Mouse (Mus musculus) retina, postnatal 7 days (tissue): ENCODE measurements around the gene Pidd1.
A peak's percentile ranks its signal among the peaks of the same experiment; 100 is the strongest.
"Not testable (repeated sequence)": the region's sequence is repeated elsewhere in the genome, so short reads cannot be mapped to it uniquely, and the experiment has no call there.

Experiments used
- DNase-seq: peaks from one replicate; pipeline ENCODE4 v3.0.0-alpha.2; 2012; ENCODE audit warnings: low read depth, low spot score

Pidd1 gene

DNA sequence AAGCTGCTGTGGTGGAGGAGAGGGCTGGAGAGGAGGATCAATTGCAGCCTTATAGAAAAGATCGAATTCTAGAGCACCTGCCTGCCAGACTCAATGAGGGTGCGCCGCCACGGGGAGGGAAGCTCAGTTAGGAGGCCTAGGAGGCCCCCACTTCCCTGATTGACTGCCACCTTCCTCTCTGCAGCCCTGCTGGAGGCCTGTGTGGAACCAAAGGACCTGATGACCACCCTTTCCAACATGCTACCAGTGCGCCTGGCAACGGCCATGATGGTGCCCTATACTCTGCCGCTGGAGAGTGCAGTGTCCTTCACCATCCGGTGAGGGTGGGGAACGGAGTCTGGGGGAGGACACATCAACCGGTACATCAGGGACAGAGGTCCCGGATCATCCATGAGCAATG lies 14.8 kb upstream of the Pidd1 start:
- DNase-seq = no peak

DNA sequence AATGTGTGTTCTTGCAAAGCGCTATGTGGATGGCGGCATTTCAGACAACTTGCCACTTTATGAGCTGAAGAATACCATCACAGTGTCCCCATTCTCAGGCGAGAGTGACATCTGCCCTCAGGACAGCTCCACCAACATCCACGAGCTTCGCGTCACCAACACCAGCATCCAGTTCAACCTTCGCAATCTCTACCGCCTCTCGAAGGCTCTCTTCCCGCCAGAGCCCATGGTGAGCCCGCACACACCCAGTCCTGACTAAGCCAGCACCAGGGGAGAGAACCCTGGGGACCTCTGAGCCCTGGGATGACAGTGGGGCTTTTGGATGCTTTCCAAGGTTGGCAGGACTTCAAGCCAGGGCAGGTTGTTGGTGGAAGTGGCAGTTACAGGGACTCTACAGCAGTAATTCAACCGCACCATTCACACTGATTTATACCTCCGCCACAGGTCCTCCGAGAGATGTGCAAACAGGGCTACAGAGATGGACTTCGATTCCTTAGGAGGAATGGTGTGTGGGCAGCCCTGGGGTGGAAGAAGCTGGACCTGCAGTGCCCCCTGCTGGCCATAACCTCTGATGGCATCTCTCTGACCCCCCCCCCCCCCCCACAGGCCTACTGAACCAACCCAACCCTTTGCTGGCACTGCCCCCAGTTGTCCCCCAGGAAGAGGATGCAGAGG lies 14.3 kb upstream of the Pidd1 start:
- no peak for DNase-seq

DNA sequence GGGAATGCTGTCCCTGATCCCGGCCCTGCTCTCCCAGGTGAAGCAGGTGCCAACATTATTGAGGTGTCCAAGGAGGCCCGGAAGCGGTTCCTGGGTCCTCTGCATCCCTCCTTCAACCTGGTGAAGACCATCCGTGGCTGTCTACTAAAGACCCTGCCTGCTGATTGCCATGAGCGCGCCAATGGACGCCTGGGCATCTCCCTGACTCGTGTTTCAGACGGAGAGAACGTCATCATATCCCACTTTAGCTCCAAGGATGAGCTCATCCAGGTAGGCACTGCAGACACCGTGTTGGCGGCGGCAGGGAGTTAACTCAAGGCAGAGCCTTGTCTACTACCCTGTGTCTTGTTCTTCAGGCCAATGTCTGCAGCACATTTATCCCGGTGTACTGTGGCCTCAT lies 13.4 kb upstream of the Pidd1 start:
- DNase-seq = no peak

DNA sequence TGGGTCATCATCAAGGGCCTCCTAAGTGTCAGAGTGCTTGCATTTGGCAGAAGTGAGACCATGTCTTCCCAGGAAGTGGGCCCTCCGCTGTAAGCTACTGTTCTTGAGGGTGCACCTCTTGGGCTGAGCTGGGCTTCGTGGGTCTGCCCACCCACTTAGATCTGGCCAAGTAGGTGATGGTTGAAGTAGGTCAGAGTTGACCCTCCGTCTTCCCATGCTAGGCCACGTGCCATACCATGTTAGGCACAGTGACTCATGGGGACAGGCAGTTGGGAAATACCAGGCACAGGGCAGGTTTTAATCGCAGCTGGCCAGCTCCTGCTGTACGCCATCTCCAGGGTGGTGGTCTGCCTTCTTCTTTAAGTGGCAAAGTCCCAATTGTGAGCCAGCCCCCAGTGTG lies 12.9 kb upstream of the Pidd1 start:
- DNase-seq = no peak

DNA sequence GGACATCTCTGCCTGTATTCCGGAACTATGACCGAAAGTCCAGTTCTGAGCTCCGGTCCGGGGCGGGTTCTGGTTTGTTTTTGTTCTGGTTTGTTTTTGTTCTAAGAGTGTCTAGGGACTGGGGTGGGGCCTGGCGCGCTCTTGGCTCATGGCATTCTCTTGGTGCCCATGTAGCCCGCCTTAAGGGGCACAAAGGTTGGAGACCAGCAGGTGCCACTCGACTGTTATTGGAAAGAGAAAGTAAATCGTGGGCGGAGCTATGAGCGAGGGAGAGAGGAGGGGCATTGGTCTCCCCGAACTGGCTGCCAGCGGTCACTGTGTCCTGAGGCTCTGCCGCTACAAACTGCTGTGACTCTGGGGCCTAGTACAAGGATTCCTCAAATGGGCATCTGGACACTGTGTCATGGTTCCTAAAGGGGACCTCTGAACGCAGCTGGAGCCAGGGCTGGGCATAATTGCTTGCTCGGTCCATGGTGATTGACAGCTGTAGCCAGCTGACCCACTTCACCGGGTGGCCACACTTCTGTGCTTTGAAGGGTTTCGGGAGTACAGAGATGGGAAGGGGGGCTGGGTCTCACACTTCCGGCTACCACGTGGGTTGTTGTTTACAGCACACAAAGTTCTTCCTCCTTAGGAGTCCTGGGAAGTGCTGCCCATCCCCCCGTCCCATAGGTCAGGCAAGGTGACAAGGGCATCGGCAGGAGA lies 11.9 kb upstream of the Pidd1 start:
- DNase-seq = no peak

DNA sequence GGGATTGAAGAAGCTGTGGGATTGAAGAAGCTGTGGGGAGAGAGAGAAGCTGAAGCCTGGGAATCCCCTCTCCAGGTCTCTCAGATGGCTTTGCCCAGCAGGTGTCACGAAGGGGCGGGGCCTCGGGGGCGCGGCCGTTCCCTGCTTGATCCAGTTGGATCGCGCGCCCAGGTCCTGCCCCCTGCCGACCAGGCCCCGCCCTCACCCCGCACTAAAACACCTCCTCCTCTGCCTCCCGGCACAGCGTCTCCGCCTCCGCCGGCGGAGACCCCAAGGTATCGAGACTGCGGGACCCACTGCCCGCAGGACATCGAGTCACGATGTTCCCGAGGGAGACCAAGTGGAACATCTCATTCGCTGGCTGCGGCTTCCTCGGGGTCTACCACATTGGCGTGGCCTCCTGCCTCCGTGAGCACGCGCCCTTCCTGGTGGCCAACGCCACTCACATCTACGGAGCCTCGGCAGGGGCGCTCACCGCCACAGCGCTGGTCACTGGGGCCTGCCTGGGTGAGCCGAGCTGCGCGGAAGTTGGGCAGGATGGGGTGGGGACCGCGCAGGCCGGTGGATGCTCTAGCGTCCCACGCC lies 11.2 kb upstream of the Pidd1 start, which contains the start of gene Pnpla2:
Gene Pnpla2 (plus strand): TSS at position 232 of the 585 bp plus-strand sequence.
- DNase-seq = peak; percentile 85

DNA sequence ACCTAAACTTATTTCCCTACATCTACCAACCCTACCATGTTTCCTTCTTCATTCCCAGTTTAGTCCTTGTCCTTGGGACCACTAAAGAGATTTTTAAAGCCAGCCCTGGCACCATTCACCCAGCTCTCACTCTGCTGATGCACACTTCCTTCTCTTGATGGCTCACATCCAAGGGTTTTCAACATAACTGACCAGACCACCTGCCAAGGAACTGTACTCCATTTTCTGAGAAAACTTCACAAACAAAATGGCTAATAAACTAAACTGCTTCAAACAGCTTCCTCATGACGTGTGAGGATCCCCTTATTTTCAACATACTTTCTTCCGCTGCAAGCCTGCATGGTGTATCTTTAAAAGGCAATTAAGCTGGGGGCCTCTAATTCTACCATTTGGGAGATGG lies 9.8 kb upstream of the Pidd1 start:
- DNase-seq = no peak

DNA sequence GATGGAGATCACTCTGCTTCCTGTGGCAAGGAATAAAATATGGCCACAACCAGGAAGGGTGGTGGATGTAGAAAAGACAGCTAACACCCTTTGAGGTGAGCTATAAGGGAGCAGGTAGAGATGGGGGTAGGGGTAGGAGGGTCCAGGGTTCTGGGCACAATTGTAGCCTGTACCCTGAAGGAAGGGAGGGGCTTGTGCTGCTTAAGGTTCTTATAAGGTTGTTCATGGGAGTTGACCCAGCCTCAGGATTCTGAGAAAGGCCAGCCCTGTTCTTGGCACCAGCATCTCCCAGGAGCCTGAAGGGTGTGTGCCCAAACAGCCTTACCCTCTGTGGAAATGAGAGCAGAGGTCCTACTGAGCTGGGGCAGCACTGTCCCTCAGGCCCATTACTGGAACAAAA lies 8.1 kb upstream of the Pidd1 start:
- no peak for DNase-seq

DNA sequence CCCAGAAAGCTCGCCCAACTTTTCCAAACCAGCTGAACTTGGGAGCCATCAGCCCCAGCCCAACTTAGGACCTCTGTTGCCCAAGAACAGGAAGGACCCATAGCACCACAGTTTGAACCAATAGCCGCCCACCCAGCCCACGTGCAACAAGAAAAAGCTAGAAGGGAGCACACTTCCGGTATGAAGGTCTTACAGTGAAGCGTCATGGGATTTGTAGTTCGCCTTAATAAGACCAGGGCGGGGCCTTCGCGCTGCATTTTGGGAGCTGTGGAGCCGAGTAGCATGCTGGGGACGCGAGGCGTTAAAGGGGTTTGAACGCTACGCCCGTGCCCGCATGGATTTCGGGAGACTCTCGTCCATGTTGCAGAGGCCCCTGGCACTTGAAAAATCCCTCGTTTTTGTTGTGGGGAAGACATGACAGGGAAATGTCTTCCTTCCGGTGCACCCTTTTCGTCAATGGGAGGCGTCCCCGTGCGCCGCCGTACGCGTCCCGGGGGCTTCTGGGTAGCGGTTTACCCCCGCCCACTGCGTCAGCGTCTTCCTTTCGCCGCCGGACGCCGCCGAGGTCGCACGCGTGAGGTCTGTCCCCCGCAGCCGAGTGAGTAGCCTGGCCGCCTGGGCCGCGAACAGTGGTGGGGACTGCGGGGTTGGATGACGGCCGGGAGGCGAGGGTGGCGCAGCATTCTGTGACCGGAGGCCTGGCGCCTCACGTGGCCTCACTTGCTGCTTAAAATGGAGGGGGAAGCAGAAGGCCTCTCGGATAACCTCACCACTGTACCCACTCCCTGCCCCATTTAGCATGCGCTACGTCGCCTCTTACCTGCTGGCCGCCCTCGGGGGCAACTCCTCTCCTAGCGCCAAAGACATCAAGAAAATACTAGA lies 3.5 kb upstream of the Pidd1 start, which contains the start of gene Rplp2:
Gene Rplp2 (plus strand): TSS at position 261 of the 882 bp plus-strand sequence.
- DNase-seq = peak; percentile 86

DNA sequence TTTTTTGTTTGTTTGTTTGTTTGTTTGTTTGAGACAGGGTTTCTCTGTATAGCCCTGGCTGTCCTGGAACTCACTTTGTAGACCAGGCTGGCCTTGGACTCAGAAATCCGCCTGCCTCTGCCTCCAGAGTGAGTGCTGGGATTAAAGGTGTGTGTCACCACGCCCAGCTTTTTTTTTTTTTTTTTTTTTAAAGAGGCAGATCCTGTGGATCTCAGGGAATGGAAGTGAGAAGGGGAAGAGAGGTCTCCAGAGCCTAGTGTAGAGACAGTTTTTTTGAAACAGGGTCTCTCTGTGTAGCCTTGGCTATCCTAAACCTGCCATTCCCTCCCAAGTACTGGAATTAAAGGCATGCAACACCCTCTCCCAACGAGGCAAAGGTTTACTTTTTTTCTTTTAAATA lies 2.5 kb upstream of the Pidd1 start:
- not testable (repeated sequence) for DNase-seq

DNA sequence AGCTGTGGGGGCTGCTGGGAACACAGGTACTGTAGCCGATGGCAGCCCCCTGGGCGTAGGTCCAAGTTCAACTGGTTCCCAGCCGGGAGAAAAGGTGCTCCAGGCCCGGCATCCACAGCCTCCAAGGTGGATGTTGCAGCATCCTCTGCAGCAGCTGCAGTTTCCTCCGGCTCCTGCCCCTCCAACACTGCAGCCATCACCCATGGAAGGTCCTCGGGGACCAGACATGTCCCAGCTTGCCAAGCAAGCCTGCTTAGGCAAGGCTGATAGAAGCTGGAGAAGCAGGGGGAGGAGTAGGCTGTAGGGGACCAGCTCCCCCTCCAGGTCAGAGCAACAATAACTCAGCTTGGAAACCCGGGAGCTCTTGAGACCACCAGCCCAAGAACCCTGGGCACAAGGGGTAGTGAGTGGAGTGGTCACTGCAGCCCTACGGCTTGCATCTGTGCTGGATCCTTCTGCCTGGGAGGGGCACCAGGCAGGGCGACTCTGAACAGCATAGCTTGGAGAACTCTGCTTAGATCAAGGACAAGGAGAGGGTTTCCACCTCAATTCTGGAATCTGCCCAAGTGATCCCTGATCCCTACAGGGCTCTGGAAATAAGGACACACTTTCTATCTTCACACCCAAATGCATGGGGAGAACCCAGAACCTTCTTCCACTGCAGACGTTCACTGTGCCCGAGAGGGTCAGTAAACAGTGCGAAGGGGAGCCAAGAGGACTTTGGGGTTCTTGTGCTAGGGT lies 574 bp downstream of the Pidd1 start:
- DNase-seq = no peak

DNA sequence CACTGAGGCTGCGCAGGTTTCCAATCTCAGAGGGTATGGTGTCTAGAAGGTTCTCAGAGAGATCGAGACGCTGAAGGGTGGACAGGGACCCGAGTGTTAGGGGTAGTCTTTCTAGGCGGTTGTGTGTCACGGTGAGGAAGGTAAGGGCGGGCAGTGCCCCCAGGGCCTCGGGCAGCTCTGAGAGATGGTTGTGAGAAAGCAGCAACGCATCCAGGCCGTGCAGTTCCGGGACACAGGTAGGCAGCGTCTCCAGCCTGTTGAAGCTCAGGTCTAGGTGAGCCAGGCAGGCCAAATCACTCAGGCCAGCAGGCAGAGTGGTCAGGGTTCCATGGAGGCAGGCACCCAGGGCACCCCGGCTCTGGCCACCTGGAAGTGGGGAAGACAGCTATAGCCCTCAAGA lies 1.6 kb downstream of the Pidd1 start:
- DNase-seq = no peak

DNA sequence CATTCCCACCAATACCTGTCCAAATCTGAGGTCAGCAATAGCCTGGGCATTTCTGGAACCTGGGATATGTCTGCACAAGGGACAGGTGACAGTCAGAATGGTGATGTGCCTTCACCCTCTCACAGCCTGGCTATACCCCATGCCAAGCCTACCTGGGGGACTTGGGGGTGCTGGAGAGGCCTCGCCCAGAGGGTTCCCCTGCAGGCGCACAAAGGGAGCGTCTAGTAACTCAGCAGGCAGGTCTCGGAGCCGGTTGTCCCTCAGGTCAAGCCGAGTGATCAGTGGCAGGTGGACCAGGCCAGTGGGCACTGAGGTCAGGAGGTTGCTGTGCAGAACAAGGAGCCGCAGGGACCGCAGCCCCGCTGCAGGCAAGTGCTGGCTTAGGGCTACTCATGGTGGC lies 2.4 kb downstream of the Pidd1 start:
- no peak for DNase-seq

DNA sequence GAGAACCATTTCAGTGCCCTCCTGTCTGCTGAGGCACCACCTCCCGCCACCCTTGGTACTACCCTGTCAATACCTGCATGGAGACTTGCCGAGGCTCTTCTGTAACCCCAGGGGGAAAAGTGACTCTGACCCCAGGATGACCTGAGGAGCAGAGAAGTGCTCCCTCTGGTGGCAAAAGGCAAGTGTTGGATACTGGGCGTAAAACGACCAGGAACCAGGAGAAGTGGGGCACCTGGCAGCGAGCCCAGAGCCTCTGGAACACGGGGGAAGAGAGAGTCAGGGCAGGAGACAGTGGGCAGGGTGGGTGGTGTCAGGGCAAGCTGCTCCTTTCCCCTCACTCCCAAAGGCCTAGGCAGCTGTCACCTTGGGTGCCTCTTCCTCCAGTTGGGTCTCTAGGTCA lies 3.2 kb downstream of the Pidd1 start:
- peak; percentile 77 for DNase-seq

DNA sequence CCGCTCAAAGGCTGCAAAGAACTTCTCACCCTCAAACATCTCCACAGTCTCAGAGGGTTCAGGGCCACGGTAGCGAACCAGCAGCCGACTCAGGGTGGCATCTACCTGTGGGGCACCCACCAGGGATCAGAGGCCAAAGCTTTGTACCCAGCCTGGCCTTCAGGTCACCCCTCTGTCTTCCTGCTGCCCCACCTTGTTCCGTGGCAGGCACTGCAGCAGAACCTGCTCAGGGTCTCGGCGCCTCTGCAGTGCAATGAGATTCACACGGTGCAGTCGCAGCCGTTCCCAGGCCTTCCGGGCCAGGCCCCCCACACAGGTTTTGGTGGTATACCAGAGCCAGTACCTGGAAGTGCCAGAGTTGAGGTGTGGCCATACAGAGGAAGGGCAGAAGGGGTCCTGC lies 4.0 kb downstream of the Pidd1 start:
- no peak for DNase-seq

DNA sequence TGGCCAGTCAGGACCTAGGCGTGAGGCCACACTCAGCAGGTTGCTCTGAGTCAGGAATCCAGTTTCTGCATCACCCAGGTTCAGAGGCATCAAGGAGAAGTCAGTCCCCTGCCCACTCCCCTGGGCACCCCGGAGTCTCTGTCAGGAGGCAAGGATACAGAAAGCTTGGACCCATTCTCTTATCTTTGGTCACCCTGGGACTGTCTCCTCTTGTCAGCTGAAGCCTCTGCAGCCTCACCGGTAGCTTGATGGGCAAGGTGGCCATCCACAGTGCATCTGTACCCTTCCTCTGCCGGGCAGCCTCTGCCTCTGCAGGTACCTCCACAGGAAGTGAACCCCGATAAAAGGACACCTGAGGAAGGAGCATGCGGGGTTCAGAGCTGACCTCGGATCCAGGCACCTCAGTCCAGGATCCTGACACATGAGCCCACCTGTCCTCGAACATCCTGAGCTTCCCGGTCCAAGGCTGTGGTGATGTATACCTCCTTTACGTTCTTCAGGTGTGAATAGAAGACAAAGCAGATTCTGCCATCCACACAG lies 4.6 kb downstream of the Pidd1 start:
- no peak for DNase-seq

DNA sequence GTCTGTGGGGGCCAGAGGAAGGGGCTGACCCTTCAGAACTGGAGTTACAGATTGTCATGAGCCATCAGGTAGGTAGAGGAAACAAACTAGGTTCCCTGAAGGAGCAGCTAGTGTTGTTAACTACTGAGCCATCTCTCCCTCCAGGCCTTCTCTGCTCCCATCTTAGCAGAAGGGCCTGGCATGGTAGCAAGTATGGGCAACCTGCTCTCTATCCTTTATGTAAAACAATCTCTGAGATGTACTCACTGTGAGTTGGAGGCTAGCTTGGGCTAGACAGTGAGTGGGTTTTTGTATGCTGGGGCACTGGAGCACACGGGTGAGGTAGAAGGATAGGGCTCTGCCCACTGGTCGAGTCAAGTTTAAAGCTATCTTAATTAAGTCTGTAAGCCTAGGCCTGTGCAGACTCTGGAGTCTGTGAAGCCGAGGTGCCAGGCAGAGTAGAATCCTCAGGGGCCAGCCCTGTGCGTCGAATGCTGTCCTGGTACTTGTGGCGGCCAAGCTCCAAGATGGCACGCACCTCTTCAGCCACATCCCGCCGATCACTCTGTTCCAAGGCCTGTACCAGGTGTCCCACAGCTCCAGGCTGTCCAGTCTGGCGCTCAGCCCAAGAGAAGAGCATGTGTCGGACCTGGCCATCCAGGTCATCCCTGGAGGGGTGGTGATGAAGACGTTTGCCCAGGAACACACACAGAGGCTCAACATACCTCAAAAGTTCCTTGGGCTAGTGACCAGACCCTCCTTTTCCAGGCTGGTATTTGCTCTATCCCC lies 5.4 kb downstream of the Pidd1 start:
- DNase-seq = no peak

DNA sequence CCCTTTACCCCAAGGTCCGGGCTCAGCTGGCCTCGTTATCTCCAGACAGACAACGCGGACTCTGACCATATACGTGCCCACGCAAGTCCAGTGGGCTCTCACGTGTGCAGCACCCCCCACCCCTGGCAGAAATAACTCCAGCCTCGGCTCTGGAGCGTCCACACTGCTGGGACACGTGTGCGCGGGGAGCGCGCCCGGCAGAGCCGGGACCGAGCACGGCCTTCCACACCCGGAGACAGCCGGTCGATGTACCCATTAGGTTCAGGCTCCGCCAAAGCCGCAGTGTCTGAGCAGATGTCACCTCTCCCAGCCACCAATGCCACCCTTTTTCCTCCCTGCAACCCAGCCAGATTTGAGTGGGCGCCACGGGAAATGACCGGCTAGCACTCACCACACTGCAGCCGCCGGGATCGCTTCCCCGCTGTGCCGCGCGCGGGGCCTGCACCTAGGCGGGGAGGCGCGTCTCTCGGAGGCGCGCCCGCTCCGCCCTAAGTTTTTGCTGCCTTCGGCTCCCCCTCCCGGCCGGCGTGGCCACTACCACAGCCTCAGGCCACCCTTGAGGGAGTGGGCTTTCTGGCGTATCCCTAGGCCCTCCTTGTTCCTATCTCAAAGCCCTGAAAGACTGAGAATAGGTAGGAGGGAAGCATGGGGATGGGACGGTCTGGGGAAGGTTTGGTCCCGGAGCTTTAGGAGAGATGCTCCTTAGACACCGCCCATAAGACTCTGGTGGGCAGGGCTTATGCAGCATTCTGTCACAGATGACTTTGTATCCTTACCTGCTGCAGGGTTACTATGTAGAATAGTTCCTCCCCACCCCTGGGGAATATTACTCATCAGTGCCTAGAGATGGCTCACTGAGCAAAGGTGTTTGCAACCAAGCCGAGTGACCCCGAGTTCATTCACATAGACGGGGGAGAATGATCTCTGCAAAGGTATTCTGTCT lies 6.4 kb downstream of the Pidd1 start, which contains the start of gene Slc25a22:
Gene Slc25a22 (minus strand): TSS at position 715 of the 943 bp plus-strand sequence.
- no peak for DNase-seq

DNA sequence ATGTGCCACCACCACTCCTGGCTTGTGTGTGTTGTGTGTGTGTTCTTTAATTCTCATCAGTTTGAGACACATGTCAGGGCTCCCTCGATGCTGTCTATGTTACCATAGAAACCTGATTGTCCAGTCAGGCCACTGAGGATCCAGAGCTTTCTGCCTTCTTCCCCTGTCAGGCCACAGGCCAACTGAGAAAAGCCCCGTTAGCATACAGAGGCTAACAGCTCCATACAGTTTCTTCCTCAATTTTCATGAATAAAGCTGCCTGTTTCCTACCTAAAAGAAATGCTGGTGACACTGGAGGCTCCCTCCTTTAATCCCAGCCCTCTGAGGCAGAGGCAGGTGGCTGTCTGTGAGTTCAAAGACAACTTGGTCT lies 7.3 kb downstream of the Pidd1 start:
- DNase-seq = no peak
